Mouse (Mus musculus): ENCODE measurements around the gene Ifrd2.

The Ifrd2 gene

DNA sequence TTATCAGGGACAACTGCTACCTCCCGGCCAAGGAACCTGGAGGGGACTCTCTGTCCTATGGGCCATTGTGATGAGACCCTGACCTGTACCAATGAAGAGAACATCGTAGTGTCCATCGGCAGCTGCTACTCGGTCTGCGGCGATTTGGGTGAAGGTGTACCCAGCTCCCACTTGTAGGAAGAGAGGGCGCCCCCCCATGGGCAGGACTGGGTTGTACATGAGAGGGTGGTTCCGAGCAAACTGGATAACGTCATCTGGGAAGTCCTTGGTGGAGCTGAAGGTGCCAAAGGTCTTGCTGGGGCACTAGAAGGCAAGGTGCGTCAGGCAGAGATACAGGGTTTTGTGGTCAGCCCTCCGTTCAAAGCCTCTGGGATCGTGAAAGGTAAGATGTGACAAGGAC lies 13.3 kb downstream of the Ifrd2 start:
- no peak for DNase-seq

DNA sequence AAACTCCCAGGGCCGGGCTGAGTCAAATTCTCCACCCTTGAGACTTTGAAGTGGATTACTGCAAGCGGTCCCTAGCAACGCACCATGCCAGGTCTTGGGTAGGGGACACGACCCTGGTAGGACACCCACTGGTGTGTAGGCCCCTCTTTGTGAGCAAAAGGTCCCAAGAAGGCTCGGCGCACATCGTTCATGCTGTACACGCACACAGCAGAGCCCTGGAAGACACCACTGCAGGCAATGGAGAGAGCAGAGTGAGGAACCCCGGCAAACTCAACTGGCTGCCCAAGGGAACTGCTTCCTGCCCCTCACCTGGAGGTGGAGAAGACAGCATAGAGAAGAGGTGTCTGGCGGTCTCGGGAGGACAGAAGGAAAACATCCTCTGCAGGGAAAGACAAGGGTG lies 13.8 kb downstream of the Ifrd2 start:
- peak; percentile 93 for DNase-seq

DNA sequence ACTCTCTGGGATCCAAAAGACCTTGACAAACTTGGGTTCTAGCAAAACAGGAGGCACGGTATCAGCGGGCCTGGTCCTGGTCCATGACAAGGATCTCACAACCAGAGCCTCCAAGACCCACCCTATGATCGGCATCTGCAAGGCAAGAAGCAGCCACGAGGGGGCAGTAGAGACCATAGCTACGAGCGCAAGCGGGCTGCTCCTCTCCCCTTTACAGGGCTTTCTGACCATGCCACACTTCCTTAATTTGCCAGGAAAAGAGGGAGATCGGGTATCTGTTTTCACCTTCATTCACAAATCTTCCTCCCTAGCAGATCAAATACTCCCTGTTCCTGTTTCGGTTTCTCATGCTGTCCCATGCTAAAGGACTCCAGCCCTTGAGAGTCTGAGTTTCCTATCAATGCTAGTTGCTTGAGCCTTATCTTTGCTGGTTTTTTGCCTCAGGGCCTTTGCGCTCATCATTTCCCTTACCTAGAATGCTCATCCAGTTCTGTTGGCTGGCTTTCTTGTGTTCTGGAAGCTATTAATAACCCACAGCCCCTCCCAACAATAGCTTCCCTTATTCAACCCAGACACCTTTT lies 14.7 kb downstream of the Ifrd2 start:
- peak; percentile 98 for DNase-seq

DNA sequence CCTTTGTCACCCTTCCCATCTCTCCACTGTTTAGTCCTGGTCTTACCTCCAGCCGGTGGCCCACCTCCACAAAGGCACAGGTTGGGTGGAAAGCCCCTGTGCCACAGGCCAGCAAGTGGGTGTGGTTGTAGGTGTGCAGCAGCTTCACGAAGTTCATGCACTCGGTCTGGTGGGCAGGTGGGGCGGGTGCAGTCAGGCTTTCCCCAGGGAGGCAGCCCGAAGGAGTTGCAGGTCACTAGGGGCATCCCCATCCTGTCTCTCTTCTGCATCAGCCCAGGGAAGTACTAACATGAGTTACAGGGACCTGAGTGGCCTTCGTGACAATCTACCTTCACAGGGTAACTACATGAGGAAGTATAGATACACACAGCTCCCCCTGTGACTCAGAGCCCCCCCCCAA lies 15.8 kb downstream of the Ifrd2 start:
- DNase-seq = peak; percentile 94

DNA sequence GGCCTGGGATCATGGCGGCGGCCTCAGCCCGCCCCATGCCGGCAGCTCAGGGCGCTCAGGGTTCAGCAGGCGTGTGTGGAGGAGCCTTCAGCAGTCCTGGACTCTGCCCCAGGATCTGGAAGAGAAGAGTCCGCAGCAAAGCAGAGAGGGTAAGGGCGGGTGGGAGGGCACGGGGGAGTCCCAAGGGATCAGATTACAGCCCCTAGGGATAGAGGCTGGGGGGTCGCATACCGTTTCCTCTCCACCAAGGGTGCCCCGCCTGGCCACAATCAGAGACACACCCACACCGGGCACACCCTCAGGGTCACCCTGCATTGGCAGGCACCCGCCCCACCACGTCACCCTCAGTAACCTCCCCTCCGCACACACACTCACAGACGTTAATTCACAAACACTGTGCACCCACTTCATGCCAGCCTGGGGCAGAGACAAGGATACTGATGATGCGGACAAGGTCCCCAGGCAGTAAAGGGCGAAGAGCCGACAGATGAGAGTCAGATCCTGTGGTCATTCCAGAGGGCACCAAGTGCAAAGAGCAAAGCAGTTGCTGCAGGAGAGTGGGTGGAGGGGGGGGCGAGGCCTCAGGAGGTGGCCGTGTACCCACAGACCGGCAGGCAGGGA lies 17.7 kb downstream of the Ifrd2 start:
- peak; percentile 95 for DNase-seq

DNA sequence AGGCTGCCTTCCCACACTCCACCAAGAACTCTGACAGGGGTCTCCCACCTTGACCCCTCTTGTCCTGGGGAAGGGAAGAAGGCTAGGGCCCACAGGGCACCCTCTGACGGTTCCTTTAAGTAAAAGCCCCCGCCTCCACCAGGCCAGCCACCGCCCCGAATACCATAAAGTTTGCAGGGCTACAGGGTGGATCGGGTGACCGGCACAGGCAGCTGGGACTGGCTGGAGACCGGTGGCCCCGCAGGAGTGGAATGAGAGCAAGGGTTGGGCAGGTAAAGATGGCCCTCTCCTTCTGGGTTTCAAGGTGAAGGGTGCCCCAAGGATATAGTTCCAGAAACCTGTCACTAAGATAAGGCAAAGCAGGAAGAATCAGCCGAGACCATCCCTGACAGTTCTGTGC lies 19.1 kb downstream of the Ifrd2 start:
- DNase-seq = peak; percentile 96

DNA sequence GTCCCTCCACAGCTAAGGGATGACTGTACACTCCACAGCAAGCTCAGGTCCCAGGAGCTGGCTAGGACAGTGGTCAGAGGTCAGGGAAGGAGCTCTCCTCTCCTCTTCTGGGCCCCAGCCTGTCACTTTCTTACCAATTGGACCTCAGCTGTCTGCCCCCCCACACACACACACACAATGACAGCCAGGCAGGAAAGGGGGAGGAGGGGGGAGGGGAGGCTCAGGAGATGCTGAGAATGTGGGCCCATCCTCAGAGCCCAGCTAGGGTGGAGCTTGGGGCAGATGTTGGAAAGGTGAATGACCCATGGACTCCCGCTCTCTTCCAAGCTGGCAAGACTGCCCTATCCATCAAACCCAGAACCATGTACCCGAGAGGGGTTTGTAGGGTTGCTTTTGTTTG lies 19.6 kb downstream of the Ifrd2 start:
- no peak for DNase-seq

DNA sequence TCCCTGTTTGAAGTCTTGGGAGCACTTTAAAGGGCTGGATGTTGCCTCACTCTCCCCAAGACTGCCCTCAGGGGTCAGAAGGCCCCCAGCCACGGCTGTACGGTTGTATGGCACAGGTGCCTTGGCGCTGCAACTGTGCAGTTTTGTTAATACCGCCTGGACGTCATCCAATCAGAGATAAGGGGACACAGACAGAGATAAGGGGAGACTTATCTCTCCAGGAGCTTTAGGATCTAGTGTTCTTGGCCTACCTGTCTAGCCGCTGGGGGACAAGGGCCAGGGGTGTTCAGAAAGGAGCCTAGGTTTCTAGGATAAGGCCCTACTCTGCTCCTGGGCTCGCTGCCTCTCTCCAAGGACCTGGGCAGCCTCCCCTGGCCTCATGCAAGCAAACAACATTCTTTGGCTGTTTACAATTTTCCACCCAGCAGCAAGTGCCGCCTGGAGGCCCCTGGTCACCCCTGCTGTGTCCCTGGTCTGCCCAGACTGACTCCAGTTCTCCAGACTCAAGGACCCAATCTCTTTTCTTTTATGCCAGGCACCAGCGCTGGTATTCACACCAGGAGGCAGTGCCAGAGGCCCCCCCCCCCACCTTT lies 20.3 kb downstream of the Ifrd2 start:
- DNase-seq = no peak

DNA sequence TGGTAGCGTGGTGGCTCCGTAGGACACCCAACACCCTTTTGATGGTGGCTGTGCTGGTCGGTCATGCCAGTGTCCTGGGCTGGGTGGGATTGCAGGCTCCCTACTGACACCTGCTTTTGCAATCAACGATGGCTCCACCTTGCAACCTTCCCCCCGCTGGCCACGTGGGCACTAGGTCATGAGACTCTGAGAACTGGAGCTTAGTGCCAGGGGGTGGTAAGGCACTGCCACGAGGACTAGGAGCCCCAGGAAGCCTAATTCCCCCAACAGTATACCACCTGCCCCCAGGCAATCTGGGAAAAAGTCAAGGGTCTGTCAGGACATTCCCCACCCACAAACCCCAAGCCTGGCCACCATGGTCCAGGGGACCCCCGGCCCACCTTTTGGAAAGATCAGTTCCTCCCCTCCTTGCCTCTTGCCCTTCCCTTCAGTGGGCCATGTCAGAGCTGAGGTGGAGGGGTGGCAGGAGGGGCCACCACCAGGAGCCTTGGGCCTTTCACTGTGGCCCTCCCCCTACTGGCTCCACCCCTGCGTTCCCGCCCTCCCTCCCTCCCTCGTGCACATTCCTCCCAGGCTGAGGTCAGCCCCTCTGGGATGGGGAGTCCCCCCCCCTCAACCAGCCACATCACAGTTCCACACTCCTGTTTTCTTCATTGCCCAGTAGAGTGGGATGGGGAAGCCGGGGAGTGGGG lies 21.4 kb downstream of the Ifrd2 start, which contains the start of gene Sema3b:
Gene Sema3b (minus strand): TSS at position 489 of the 692 bp plus-strand sequence.
- peak; percentile 96 for DNase-seq

DNA sequence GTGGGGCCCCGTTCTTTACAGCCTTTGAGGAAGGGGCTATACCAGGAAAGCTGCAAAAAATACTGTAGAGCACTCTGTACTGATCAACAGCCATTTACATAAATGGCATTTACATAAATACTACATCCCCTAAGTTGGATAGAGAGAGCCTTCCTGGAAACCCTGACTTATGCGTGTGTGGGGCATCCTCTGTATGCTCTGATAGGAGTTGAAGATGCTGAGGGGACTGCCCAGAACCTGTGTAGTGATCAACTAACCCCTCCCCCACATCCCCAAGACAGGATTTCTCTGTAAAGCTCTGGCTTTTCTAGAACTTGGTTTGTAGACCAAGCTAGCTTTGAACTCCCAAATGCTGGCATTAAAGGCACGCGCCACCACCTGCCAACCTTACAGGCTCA lies 22.0 kb downstream of the Ifrd2 start:
- DNase-seq = no peak

DNA sequence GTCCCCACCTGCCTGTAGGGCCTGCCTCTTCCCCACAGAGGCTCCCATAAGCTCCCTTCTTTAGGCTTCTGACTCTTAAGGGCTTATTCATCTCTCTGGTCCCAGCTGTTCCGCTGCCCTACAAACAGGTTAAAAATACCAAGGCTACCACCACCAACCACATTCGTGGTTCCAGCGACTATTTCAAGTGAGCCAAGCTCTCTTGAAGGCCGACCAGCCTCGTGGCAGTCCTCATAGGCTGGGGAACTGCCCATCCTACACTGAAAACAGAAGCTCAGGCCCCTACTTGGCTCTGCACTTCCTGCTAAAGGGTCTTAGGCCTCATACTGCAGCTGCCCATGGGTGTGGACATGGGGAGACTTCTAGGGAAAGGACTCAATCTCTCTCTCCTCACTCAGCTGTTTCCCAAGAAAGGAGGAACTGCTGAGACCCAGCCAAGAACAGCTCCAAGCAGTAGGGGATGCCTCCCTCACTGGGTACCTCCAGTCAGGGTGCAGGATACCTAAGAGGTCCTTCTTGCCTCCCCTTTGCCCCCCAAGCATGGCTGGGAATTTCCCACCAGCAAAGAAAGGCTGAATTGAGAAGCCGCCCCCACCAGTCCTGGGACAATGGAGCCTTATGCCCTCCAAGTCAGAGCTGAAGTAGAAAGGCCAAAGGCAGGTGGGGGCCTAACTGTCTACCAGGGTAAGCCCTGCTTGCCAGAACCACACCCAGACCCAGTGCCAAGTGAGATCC lies 24.2 kb downstream of the Ifrd2 start:
- DNase-seq = peak; percentile 98

DNA sequence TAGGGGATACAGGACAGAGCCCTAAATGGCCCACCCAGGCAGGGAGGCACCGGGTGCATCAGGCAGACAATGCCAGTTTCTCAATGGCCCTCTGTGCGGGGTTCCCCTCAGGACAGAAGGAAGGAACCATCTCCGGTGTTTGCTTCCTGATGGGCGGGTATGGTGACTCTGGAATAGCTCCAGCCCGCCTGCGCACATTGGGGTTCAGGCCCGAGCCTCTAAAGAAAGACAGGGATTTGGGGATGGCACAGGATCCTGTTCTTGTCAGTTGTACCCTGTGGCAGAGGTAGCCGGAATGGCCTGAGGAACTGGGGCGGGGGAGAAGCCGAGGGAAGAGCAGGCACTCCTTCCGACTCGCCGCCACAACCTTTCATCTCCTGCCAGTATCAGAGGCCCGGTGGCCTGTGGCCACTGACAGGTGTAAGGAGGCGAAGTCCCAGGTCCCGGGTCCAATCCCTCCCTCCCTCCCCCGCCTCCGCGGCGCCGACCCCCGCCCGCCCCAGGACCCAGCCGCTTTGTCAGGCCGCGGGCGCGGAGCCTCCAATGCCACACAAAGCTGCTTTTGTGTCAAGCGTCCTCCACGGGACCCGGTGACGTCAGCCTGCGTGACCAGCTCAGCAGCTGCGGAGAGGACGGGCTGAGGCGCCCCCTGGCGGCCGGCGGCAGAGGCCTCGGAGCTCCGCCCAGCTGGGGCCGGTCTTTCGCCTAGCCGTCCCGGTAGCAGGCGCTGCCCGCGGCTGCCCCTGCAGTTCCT lies 24.9 kb downstream of the Ifrd2 start:
- peak; percentile 100 for DNase-seq

DNA sequence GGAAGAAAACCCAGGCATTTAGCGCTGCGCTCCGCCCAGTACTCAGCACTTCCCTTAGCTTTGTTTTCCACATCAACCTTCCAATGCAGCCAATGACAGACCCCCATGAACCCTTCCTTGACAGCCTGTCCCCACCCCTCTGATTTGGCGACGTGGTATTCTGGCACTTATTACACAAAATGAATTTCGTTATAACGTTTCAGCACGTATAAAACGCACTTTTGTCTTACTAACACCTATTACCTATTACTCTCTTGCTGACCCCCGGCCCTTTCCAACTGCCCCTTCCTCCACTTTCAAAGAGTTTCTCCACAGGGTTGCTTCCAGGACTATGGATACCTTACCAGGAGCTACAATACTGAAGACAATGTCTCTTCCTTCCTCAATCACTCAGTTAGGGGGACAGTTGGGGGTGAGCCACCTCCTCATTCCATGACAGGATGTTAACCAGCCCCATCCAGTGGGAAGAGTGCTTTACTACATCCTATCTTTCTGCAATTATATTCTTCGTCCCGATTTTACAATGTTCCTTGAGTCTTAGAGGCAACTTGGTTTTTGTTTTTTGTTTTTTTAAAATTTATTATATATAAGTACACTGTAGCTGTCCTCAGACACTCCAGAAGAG lies 25.6 kb downstream of the Ifrd2 start:
- no peak for DNase-seq

DNA sequence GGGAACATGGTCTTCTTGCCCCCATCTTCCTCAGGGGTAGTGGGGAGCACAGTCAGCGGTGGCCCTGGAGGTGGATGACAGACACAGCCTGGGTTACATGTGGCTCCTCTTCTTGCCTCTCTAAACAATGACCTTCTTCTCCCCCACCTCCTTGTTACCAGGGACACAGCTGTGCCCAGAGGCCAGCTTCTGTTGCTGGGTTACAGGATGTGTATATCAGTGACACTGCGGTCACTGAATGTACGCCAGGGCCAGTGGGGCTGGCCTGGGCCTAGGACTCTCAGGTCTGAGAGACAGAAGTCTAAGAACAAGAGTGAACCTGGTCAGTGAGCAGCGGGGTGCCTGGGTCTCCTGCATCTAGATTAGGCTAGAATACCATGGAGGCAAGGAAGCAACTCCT lies 27.6 kb downstream of the Ifrd2 start:
- DNase-seq = peak; percentile 95

DNA sequence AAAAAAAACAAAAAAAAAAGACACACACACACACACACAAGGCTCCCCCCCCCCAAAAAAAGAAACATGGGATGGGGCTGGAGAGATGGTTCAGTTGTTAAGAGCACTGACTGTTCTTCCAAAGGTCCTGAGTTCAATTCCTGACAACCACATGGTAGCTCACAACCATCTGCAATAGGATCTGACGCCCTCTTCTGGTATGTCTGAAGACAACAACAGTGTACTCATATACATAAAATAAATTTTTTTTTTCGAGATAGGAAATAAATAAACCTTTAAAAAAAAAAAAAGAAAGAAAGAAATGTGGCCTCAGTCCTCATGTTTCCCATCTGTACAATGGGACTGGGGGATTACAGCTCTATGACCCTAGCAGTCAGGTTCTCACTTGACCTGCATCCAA lies 30.0 kb downstream of the Ifrd2 start:
- DNase-seq = no peak

DNA sequence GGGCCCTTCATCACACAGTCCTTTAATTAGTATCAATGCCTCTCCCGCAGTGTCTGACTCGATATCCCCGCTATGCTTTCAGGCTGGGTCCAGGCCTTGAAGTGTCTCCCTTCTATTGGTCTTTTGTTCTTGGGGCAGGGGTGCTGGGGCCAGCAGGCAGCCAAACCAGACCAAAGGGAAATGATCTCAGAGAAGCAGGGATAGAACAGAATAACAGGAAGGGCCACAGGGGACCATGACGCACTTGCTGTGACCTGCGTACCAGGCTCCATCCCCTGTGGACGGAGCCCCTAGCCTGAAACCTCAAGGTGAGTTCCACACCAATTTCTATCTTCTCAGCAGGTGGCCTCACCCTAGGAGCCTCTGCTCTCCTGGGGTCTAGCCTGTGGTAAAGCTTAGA lies 30.7 kb downstream of the Ifrd2 start:
- DNase-seq = peak; percentile 95

DNA sequence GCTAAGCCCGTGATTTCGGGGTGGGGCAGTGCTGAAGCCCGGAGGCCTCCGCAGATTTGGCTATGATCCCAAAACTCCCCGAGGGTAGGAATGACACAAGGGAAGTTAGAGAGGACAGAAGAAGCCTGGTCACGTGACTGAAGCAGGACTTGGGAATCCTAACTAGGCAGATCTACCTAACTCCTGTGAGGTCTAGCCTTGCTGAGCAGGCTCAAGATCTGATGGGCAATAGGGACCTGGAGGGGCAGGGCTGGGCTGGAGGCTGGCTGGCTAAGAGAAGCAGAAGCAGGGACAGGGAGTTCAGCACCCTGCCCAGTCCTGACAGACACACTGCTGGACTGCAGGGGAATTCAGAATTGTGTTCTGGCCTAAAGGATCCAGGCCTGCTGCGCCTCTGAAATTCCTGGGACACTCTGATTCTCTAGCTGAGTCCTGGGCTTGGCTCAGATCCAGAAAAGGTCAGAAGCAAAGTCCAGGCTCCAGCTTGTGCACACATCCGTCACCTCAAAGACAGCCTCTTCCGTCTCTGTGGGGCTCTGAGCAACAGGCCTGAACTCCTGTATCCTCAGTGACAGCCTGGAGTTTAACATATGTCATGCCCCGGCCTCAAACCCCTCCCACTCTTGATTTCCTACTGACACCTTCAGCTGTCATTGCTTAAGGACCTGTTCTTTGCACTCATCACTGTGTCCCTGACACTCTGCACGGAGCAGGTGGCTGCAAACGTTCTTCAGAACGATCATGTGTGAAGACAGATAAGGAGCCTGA lies 31.5 kb downstream of the Ifrd2 start:
- DNase-seq = peak; percentile 98

DNA sequence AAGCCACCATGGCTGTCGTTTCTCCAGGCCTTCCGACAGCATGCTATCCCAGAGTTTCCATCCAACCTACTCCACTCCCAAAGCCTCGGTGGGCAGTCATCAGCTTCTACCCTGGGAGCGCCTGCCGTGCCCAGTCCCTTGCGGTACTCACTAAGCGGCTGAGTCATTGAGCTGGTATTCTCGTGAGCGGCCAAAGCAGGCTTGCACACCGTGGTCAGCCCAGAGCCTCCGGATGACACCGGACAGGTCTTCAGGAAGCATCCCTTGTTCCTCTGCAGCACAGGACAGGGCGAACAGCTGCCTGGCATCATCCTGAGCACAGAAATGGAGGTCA lies 32.1 kb downstream of the Ifrd2 start:
- DNase-seq = peak; percentile 96

DNA sequence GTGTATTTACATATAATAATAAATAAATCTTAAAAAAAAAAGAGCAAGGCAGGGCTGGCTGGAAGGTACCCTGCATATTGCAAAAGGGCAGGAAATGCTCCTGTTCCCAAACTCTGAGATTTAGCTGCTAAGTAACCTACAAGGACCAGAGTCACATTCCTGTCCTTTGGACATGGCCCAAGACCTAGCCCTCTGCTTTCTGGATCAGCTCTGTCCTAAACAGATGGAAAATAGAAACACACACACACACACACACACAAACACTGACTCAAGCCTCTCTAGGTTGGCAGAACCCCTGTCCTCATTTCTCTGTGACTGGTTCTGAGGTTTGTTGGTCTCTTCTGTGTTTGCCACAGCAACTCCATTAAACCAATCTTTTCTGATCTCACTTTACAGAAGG lies 33.5 kb downstream of the Ifrd2 start:
- no peak for DNase-seq

DNA sequence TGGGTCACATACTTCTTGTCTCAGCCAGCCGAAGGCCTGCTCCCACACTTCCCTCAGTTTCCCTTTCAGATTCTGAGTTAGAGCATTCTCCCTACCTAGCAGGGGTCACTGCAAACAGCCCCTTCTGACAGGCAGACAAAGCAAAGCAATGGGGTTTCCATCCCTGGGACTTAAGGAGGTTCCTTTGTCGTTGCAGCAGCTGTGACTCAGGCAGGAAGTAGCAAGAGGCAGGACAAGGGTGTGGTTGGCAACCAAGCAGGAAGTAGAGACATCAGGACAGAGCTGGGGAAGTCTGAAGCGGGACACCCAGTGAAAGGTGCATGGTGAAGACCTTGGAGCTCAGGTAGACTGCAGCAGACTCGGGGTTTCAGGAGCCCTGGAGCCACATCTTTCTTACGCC lies 37.1 kb downstream of the Ifrd2 start:
- peak; percentile 99 for DNase-seq

DNA sequence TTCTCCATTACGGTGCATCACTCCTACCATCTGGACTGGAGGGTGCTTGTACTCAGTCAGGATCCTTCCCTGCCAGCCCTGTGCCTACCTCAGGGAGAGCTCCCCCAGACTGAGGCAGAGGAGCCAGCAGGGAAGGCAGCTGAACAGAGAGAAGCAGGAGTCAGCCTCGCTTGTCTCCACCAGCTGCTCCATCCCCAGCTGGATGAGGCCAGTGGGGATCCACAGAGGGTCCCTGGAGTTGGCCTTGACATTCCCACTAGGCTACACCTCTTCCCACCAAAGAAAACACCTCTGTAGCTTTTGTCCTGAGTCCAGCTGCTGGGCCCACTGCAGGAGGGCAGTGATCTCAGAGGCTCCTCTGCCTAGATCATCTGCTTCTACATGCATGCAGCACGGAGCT lies 37.5 kb downstream of the Ifrd2 start:
- peak; percentile 92 for DNase-seq

Measured in heart, adult 11 months (tissue).